Mouse (Mus musculus) forebrain, embryonic 13.5 days (tissue): ENCODE measurements around the gene Htr2b. TPM values are rescaled to one million over a fixed set of nuclear protein-coding genes. Genes with fewer than 3 reads are reported as not detected.

Experiments
- ATAC-seq: fragments of 200-750 bp; cut with Nextera tagmentation; 2 replicates; pipeline ENCODE4 v1.8.0; 2017
- H3K27ac ChIP-seq: fragments of 300-500 bp; sonication (generic); 2 replicates; pipeline ENCODE4 v1.5.1; 2015; ENCODE audit warnings: inconsistent platforms, mild to moderate bottlenecking, moderate library complexity
- H3K27me3 ChIP-seq: fragments of 300-500 bp; sonication (generic); 2 replicates; pipeline ENCODE4 v1.6.1; 2015; ENCODE audit warnings: mild to moderate bottlenecking, inconsistent platforms
- H3K36me3 ChIP-seq: fragments of 300-500 bp; sonication (generic); 2 replicates; pipeline ENCODE4 v1.6.1; 2015; ENCODE audit warnings: mild to moderate bottlenecking, inconsistent platforms; ENCODE audit not compliant: poor library complexity, severe bottlenecking
- H3K4me1 ChIP-seq: fragments of 300-500 bp; sonication (generic); 2 replicates; pipeline ENCODE4 v1.6.1; 2015; ENCODE audit warnings: inconsistent platforms
- H3K4me2 ChIP-seq: fragments of 300-500 bp; sonication (generic); 2 replicates; pipeline ENCODE4 v1.6.1; 2015; ENCODE audit warnings: inconsistent platforms, mild to moderate bottlenecking, moderate library complexity
- H3K4me3 ChIP-seq: fragments of 300-500 bp; sonication (generic); 2 replicates; pipeline ENCODE4 v1.5.1; 2015; ENCODE audit warnings: mild to moderate bottlenecking, inconsistent platforms
- H3K9ac ChIP-seq: fragments of 300-500 bp; sonication (generic); 2 replicates; pipeline ENCODE4 v1.6.1; 2015; ENCODE audit warnings: mild to moderate bottlenecking, inconsistent platforms
- H3K9me3 ChIP-seq: fragments of 300-500 bp; sonication (generic); replicated peaks from 2 replicates; pipeline ENCODE4 v1.6.1; 2016; ENCODE audit warnings: inconsistent platforms
- WGBS: fragments of 180-500 bp; shearing (Covaris S2); methylation state at CpG from one replicate; pipeline ENCODE4 v1.1.7; 2015; 5-methylcytosine and 5-hydroxymethylcytosine counted together
- polyA plus RNA-seq: library from polyadenylated mRNA; unstranded; fragments of >200 nt; fragmentation: Nextera tagmentation; extraction: Ambion mirVana; gene quantifications from 2 replicates; pipeline ENCODE4 v1.2.1, GENCODE M21; 2015

The Htr2b gene
- polyA plus RNA-seq, 1 experiment from 2014 or later, result 0.09 TPM

- ATAC-seq, result no peak
- no peaks in the 10 kb centered on the region for H3K27me3 ChIP-seq
- no peaks in the 10 kb centered on the region for H3K4me1 ChIP-seq
- peaks cover 8% of the 10 kb centered on the region; the same call in 1 of the 2 replicates for H3K36me3 ChIP-seq
- H3K9ac ChIP-seq, result no peak overlapping the region
- no peak overlapping the region for H3K4me2 ChIP-seq
- WGBS, result 91% methylated on average over 5 of the region's 5 CpGs
- H3K27ac ChIP-seq, result no peak overlapping the region
- H3K4me3 ChIP-seq, result no peak overlapping the region
- H3K9me3 ChIP-seq, result no peaks in the 10 kb centered on the region
Measured at GRCm38 (mm10) chr1:86146293-86146692, 34.5 kb upstream of the Htr2b start.

DNA sequence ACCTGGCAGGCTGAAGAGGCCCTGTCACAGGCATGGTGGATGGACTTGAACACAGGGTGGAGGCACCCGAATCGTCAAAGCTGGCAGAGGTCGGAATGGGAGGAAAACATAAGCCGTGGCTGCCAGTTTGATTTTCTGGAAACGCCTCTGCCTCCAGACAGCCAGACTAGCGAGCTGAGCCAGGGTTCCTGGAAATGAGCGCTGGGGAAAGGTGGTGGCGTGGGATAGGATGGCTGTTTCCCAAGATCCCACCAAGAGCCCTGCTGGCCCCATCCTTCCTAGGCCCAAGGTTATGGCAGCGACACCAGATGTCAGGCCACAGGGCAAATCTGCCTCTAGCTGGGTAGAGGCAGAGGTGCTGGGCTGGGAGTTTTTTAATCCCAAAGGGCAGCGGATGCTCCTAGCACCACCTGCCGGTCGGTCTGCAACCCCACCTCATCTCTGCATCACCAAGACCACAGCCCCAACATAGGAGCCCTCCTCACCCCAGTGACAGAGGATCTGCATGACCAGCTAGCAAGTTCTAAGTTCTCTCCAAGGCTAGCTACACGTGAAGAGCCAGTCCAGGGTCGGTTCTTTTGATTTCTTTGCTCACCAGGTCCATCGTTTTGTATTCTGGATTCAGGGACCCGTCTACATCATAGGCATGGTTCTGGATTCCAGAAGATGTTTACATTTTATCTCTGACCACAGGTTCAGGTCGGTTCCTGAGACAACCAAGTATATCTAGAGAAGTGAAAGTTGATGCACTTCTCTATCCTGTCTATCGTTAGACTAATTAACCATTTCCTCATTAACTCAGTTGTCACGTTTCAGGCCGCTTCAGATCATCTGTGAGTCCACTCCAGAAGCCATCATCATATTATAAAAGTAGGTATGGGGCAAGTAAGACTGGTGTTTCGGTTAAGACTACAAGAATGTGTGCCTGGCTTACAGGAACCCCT lies 32.5 kb upstream of the Htr2b start:
- 76% methylated on average over 21 of the region's 21 CpGs for WGBS
- H3K4me1 ChIP-seq, result no peaks in the 10 kb centered on the region
- no peak overlapping the region for H3K9ac ChIP-seq
- peaks cover 25% of the 10 kb centered on the region for H3K36me3 ChIP-seq
- H3K4me3 ChIP-seq, result no peak overlapping the region
- no peak overlapping the region for H3K4me2 ChIP-seq
- no peak overlapping the region for H3K27ac ChIP-seq
- no peaks in the 10 kb centered on the region for H3K9me3 ChIP-seq
- no peaks in the 10 kb centered on the region for H3K27me3 ChIP-seq
- ATAC-seq, result no peak

DNA sequence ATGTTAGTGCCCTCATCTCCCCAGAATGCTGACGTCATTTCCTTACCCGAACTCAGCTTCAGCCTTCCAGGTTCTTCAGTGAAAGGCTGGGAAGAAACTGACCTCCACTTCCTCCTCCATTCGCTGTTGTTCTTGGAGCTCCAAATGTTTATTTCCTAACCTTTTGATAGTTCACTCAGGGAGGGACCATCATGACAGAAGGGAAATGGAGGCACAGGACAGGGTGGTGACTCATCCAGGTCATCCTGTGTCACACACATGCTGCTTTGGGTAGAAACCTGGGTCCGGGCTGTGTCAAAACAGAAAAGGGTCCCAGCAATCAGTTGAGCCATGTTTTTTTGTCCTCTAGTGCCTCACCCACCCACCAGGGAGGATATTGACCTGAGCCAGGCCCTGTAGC lies 31.4 kb upstream of the Htr2b start:
- H3K27ac ChIP-seq, result no peak overlapping the region
- no peaks in the 10 kb centered on the region for H3K27me3 ChIP-seq
- WGBS, result 85% methylated on average over 4 of the region's 4 CpGs
- no peak overlapping the region for H3K9ac ChIP-seq
- no peaks in the 10 kb centered on the region for H3K4me1 ChIP-seq
- ATAC-seq, result no peak
- no peak overlapping the region for H3K4me2 ChIP-seq
- H3K36me3 ChIP-seq, result peaks cover 36% of the 10 kb centered on the region
- no peaks in the 10 kb centered on the region for H3K9me3 ChIP-seq
- H3K4me3 ChIP-seq, result no peak overlapping the region

GRCm38 (mm10) chr1:86141081-86141480 lies 29.3 kb upstream of the Htr2b start:
- 90% methylated on average over 3 of the region's 3 CpGs for WGBS
- Histone ChIP-seq H3K36me3 (peaks cover 54% of the 10 kb centered on the region), H3K4me3 (no peak overlapping the region), H3K4me2 (no peak overlapping the region), H3K9ac (no peak overlapping the region), H3K9me3 (no peaks in the 10 kb centered on the region), H3K27ac (no peak overlapping the region), H3K27me3 (no peaks in the 10 kb centered on the region), H3K4me1 (no peaks in the 10 kb centered on the region)
- ATAC-seq, result no peak

DNA sequence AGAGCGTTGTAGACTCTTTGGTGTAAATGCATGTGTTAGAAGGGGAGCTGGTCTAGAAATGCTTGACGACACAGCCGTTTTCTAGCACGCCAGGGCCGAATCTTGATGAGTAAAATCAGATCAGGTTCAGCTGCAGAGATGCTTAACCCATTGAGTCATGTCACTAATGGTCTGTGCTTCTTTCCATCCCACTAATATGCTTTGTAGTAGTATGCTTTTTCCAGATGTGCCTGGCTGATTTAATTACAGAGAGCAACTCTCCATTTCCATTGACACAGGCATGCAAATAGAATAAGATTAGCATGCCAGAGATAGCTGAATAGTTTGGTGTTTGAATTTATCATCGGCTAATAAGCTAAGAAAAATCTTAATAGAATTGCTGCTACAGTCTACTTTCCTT lies 23.5 kb upstream of the Htr2b start:
- H3K27me3 ChIP-seq, result no peaks in the 10 kb centered on the region
- no peaks in the 10 kb centered on the region for H3K4me1 ChIP-seq
- H3K9ac ChIP-seq, result no peak overlapping the region
- no peak overlapping the region for H3K4me3 ChIP-seq
- no peak overlapping the region for H3K4me2 ChIP-seq
- 88% methylated on average over 6 of the region's 6 CpGs for WGBS
- H3K27ac ChIP-seq, result no peak overlapping the region
- no peaks in the 10 kb centered on the region for H3K9me3 ChIP-seq
- ATAC-seq, result no peak
- H3K36me3 ChIP-seq, result peaks cover 83% of the 10 kb centered on the region

DNA sequence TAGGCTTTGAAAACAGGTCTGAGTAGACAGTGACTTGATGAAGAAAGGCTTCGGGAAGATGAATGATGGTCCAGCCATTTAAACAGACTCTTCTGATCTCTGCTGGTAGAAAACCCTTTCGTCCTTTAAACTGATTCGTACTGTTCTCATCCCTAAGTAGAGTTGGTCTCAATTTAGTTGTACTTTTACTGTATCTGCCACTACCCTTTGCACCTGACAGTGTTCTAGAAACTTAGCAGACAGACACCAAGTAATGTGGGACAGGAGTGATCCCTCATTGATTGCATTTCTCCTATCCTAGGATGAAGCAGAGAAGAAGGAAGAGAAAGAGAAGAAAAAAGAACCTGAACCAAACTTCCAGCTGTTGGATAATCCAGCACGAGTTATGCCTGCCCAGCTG lies 21.6 kb upstream of the Htr2b start, which contains the start of gene Gm21972:
Gene Gm21972 (plus strand): TSS at position 301 of the 400 bp plus-strand sequence.
- Histone ChIP-seq H3K36me3 (peaks cover 83% of the 10 kb centered on the region), H3K9ac (no peak within 1 kb of the TSS), H3K4me3 (no peak within 1 kb of the TSS), H3K27ac (no peak within 1 kb of the TSS), H3K27me3 (no peaks in the 10 kb centered on the region), H3K4me1 (no peaks in the 10 kb centered on the region), H3K9me3 (no peaks in the 10 kb centered on the region), H3K4me2 (no peak within 1 kb of the TSS)
- WGBS, result 96% methylated on average over 4 of the region's 4 CpGs
- ATAC-seq, result no peak

GRCm38 (mm10) chr1:86126036-86126435 lies 14.3 kb upstream of the Htr2b start:
- peaks cover 77% of the 10 kb centered on the region for H3K36me3 ChIP-seq
- no peaks in the 10 kb centered on the region for H3K27me3 ChIP-seq
- H3K9ac ChIP-seq, result no peak overlapping the region
- H3K9me3 ChIP-seq, result no peaks in the 10 kb centered on the region
- 97% methylated on average over 2 of the region's 2 CpGs for WGBS
- ATAC-seq, result no peak
- H3K27ac ChIP-seq, result no peak overlapping the region
- no peaks in the 10 kb centered on the region for H3K4me1 ChIP-seq
- no peak overlapping the region for H3K4me2 ChIP-seq
- no peak overlapping the region for H3K4me3 ChIP-seq

DNA sequence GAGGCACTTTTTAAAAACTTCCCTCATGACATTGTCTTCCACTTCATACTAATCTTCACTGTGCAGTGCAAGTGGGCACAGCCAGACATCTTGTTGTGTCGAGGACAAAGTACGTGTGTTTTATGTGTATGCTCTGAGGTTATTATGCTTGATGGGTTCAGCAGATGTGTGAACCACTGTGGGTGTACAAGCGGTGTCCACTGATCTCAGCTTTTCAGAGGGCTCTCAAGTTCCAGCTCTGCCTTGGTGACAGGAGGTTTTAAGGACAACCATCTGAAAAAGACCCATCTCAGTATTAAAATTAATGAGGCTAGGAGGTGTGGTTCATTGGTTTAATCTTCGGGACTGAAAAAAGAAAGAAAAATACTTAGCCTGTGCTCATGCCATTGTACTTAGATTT lies 7.8 kb upstream of the Htr2b start:
- H3K27me3 ChIP-seq, result no peaks in the 10 kb centered on the region
- no peaks in the 10 kb centered on the region for H3K4me1 ChIP-seq
- no peaks in the 10 kb centered on the region for H3K9me3 ChIP-seq
- no peak for ATAC-seq
- H3K4me2 ChIP-seq, result no peak overlapping the region
- no peak overlapping the region for H3K27ac ChIP-seq
- no peak overlapping the region for H3K4me3 ChIP-seq
- WGBS, result 87% methylated on average over 4 of the region's 4 CpGs
- H3K36me3 ChIP-seq, result peaks cover 58% of the 10 kb centered on the region
- no peak overlapping the region for H3K9ac ChIP-seq

DNA sequence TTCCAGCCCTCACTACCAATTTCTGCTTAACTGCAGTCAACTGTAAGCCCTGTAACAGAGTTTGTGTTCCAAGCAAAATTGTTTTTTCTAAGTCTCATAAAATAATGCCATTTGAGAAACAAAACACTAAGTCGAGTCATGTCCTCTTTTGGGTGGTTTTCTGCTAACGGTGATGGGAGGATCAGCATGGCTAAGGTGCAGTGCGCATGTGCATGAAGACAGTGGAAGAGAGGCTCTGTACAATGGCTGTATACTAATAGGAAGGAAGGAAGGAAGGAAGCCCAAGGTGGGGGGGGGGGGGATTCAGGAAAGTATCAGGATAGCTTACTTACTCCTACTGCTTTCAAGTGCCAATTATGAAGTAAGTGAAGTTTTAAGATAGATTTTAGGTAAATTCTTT lies 2.4 kb upstream of the Htr2b start:
- ATAC-seq, result no peak

DNA sequence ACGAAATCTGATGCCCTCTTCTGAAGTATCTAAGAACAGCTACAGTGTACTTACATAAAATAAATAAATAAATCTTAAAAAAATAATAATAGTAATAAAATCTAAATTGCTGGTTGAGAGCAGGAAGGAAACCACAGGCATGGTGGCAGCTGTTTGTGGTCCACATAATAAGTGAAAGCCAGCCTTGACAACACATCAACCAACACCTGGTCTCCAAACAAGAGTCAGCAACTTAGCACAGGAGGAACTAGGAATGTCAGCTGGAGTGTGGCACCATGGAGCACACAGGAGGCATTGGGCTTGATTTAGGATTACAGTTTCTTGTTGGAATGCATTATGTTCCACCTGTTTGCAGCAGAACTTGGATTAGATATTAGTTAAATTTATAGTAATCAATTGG lies 6.7 kb downstream of the Htr2b start:
- Histone ChIP-seq H3K9me3 (no peaks in the 10 kb centered on the region), H3K36me3 (peaks cover 15% of the 10 kb centered on the region), H3K4me1 (no peaks in the 10 kb centered on the region), H3K4me2 (no peak overlapping the region), H3K9ac (no peak overlapping the region), H3K27ac (no peak overlapping the region), H3K27me3 (no peaks in the 10 kb centered on the region), H3K4me3 (no peak overlapping the region)
- no peak for ATAC-seq
- 93% methylated on average over 1 of the region's 1 CpGs for WGBS

More for the DNA sequence above, 2.4 kb upstream of the Htr2b start:
- Histone ChIP-seq H3K4me3 (no peak overlapping the region), H3K4me1 (peaks cover 5% of the 10 kb centered on the region; the same call in 1 of the 2 replicates), H3K9me3 (no peaks in the 10 kb centered on the region), H3K4me2 (no peak overlapping the region), H3K36me3 (peaks cover 24% of the 10 kb centered on the region), H3K27me3 (no peaks in the 10 kb centered on the region), H3K9ac (no peak overlapping the region), H3K27ac (no peak overlapping the region)
- WGBS, result 96% methylated on average over 3 of the region's 3 CpGs

DNA sequence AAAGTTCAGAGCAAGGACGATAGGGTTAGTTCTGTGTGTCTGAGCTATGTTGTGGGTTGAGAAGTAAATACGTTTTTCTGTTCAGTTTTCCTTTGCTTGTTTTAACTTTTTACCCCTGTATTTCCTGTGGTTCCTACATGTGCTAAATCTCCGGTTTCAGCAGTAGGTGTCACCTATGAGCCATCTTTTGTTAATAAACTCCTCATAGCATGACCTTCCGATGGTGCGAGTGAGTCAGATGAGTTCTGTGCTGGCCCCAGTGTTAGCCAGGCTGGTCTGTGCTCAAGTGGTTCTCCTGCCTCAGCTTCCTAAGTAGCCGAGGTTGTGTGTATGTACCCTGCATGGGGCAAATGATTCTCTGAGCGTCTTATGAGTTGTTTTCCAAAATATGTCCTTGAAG lies 17.4 kb downstream of the Htr2b start:
- no peaks in the 10 kb centered on the region for H3K9me3 ChIP-seq
- no peak overlapping the region for H3K4me3 ChIP-seq
- H3K36me3 ChIP-seq, result peaks cover 69% of the 10 kb centered on the region
- H3K9ac ChIP-seq, result no peak overlapping the region
- no peaks in the 10 kb centered on the region for H3K27me3 ChIP-seq
- 88% methylated on average over 7 of the region's 7 CpGs for WGBS
- no peak for ATAC-seq
- H3K4me1 ChIP-seq, result no peaks in the 10 kb centered on the region
- no peak overlapping the region for H3K4me2 ChIP-seq
- H3K27ac ChIP-seq, result no peak overlapping the region

GRCm38 (mm10) chr1:86076565-86076964 lies 35.2 kb downstream of the Htr2b start:
- WGBS, result 97% methylated on average over 2 of the region's 2 CpGs
- no peak overlapping the region for H3K4me2 ChIP-seq
- no peaks in the 10 kb centered on the region for H3K9me3 ChIP-seq
- no peaks in the 10 kb centered on the region for H3K27me3 ChIP-seq
- H3K4me1 ChIP-seq, result no peaks in the 10 kb centered on the region
- peaks cover 83% of the 10 kb centered on the region for H3K36me3 ChIP-seq
- ATAC-seq, result no peak
- no peak overlapping the region for H3K27ac ChIP-seq
- no peak overlapping the region for H3K9ac ChIP-seq
- no peak overlapping the region for H3K4me3 ChIP-seq
